Mouse (Mus musculus): ENCODE measurements at regions not wholly inside any gene's neighbourhood (a gene's known extent, or its start where the extent isn't known, plus 50 kb on each side); places are given as distances from the start of the nearest gene placed in this dataset.

DNA sequence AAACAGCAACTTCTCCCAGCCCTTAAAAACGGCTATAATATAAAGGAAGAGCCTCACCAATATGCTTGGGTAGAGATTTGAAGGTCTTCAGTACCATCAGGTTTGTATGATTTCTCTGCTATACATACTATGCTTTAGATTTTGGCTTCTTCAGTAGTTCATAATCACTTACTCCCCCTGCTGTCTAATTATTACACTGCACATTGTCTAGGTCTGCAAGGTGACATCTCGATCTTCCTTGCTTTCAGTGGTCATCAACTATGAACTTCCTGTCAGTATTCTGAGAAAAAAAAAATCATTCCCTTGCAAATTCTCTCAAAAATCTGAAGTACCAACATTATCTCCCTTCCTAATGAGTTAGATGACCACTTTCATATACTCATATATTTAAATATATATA lies 225.4 kb upstream of the Galnt5 start:
- DNase-seq (ENCODE audit: low spot score) = no peak

GRCm38 (mm10) chr2:57776154-57776553 lies 221.5 kb upstream of the Galnt5 start:
- DNase-seq (ENCODE audit: low spot score) = no peak

- no peak for DNase-seq (ENCODE audit: low spot score)
These were observed 216.8 kb upstream of the Galnt5 start for GRCm38 (mm10) chr2:57780836-57781235.

DNA sequence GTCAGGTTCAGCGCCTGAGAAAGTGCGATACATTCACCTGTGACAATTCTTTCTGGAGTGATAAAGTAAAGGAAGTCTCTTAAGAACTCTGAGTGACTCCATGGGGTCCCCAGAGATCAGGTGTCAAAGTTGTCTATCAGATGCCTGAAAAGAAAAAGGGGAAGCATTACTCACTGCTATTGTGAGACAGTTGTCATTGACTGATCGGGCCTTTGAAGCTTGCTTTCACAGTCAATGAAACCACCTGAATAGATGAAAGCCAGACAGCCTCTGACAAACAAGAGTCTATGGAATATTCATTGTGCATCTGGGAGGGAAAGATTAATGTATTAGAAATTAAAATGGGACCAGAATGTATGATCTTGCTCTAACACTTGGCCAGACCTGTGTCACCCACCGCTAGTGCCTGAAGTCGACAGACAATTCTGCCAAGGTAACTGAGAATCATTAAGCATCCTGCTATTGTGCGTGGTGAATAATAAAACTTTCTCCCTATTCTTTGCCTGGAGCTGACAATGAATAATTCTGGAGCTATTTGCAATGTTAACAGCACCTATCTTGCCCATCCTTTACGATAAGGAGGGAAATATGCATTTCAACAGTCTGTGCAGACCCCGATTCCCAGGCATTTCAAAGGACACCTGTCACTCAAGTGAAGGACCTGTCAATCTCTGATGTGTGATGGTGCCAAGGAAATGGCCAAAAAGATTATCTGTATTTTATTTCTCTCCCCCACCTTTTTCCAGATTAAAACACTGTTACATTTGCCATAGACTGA lies 204.0 kb upstream of the Galnt5 start:
- DNase-seq (ENCODE audit: low spot score) = no peak

DNA sequence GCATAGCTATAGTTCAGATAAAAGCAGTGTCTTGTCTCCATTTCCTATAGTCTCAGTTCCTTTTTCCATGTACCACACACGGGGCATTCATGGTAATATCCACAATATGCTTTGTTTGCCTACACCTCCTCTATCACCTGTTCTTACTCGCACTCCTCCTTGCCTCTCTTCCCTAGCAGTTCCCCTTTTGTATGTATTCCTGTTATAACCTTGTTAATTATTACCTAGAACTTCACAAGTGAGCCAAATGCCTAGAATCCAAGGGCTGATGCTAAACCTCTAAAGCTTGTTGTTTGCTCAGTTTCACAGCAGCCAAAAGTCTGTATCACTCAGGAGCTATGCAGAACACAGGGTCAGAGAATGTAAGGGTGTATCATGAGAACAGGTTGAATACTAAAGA lies 198.4 kb upstream of the Galnt5 start:
- DNase-seq (ENCODE audit: low spot score) = no peak

DNA sequence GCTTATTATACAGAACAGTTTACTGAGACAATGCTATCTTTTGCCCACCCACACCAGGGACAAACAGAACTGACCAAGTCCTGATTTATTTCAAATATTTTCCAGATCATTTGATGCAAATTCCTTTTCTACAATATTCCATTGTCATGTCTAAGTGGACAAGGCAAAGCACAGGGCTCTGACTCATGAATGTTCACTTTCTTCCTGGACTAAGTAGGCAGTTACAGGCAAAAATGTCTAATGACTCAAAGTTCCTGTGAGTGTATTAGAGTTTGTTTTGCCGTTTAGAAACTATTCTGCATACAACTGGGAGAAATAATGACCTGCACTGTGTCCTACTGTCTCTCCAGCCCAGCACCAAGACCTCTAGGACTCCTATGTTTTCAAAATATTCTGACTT lies 189.8 kb upstream of the Galnt5 start:
- no peak for DNase-seq (ENCODE audit: low spot score)

DNA sequence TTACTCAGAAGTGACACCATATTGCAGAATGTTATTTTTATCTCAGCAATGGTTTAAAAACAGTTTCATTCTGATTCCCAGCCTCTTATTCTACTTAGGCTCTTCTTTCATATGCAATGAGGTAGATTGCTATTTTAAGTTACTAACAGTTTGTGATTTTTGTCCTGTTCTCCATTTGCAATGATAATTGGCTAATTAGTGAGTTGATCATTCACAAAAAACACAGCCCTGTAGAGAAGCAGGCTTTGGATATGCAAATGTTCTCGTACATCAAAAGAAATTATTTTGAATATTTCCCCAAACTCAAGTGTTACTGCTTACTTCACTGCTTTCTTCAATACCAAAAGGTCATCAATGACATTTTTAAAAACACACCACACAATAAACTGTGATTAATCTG lies 184.7 kb upstream of the Galnt5 start:
- no peak for DNase-seq (ENCODE audit: low spot score)

DNA sequence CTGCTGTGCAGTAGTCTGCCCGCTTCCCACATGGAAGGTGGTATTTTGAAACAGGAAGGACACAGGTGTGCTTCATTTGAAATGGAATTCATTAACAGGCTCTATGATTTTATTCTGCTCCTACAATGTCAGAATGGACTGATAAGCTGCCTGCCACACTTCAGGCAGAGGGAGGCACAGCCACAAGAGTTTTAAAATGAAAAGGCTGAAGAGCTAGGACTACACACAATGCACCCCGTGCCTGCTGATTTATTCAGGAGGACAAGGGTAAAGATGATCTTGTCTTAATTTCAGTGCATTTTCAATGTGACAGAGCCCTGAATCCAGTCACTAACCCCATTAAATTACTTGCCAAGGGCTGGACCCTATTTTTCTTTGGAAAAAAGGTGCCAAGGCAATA lies 177.3 kb upstream of the Galnt5 start:
- no peak for DNase-seq (ENCODE audit: low spot score)

DNA sequence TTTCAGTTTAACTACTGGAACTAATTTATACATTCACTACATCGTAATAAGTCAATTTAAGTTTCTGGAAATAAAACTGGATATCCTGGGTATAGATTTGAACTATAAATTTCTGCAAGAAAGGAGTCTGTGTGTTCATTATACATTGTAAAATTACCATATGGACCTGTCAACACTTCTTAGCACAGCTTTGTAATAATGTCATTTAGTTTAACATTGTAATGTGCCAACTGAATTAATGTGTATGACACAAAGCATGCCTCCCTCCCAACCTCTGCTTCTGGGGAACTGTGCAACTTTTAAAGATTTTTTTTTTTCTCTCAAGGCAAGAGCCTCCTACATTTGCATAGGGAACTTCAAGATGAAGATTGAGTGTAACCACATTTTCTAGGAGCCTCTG lies 176.8 kb upstream of the Galnt5 start:
- DNase-seq (ENCODE audit: low spot score) = no peak

DNA sequence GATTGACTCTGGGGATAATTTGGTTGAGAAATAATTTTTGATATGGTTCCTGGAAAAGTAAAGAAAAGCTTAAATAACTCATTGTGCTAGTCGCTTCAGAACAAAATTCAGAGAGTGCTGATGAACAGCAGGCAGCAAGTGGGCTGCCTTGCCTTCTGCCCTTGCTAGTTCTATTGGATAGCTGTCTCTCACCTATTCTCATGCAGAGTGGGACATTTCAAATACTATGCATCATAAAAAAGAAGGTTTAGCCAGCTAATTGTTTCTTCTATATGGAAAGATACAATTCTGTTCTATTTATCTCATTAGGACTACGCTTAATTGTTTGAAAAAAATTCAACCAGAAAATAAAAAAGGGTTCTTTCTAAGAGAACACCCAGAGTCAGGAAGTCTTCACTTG lies 169.4 kb upstream of the Galnt5 start:
- DNase-seq (ENCODE audit: low spot score) = no peak

GRCm38 (mm10) chr2:57832565-57833355 lies 164.9 kb upstream of the Galnt5 start:
- DNase-seq (ENCODE audit: low spot score) = peak; percentile 77

- no peak for DNase-seq (ENCODE audit: low spot score)
These were observed 152.5 kb upstream of the Galnt5 start for GRCm38 (mm10) chr2:57845135-57845534.

DNA sequence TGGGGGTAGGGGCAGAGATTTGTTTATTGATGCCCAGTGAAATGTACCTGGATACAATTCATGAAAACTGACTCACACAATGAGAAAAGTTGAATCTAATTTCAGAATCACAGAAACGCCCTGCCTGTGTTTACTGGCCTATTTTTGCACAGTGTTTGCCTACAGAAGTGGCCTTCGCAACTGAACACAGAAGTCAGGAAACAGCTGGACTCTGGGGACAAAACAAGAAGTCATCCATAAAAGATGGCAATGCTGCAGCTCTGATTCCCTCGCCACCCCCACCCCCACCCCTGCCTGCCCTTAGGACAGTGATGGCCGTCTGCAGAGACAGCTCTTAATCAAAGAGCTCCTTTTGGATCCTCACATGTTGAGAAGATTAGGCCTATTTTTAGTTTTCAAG lies 150.0 kb upstream of the Galnt5 start:
- DNase-seq (ENCODE audit: low spot score) = no peak

DNA sequence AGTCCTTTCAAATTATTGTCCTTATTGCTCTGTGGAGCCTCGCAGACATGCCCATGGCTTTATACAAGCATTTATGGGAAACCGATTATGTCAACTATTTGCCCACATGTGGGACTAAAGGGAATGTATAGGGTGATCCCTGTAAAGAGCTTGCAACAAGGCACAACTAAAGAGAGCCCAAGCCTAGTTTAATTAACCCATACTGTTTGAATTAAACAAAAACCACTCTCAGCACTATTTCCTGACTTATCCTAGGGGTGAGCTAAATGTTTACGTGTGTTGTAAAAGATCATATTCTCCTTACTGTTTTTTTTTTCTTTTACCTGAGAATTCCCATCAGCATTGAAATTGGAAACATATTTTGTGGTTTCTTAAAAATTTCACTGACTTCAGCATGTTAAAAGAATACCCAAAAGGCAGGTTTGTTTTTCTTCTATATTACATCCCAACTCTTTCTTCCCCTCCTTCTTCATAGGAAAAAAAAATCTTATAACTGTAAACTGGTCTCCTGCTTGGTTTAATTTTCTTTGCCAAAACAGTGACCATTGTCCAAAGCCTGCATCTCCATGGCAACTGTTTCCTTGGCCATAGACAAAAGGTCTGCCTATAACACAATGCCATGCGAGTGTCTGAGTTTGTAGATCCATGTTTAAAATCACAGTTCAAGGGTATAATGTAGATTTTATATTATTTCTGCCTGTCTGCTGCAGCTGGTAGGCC lies 148.2 kb upstream of the Galnt5 start:
- DNase-seq (ENCODE audit: low spot score) = no peak

- no peak for DNase-seq (ENCODE audit: low spot score)
These were observed 147.7 kb upstream of the Galnt5 start for GRCm38 (mm10) chr2:57850058-57850400.

DNA sequence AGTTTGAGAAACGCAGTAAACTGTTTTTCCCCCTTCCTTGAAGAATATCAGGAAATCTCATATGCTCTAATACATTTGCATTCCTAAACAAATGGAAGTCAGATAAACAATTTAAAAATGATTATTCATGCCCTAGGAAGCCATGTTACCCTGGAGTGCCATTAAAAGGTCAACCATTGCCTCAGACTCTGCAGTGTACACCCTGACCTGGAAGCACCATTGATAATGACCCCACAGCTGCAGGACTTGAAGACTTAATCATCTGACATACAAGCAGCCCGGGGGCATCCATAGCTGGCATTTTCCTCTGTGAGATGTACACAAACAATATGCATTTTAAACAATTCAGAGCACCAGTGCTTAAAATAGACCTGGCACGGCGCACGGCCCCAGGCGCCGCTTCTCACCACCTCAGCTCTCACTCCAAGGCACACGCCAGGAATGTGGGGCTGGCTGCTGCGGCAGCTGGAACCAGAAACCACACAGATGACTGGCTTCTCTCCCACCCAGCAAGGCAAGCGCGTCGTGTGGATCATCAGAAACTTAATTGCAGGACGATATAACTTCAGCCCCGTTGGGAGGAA lies 141.1 kb upstream of the Galnt5 start:
- no peak for DNase-seq (ENCODE audit: low spot score)

GRCm38 (mm10) chr2:57865289-57865688 lies 132.4 kb upstream of the Galnt5 start:
- no peak for DNase-seq (ENCODE audit: low spot score)

DNA sequence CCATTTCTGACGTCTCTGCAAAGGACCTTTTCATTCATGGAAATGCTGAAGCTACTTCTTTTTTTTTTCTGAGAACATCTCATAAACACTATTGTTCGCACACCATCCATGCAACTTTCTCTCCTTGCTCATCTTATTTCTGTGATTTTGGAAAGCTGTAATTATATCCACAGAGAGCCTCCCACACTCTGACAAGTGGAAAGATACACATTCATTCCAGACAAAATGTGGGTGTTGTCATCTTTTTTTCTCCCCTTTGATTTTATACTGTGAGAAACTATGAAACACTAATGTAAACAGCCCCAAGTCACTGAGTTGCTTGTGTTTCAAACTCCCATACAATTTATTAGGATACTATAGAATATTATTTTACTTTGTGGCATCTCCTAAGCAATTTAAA lies 129.6 kb upstream of the Galnt5 start:
- DNase-seq (ENCODE audit: low spot score) = no peak

DNA sequence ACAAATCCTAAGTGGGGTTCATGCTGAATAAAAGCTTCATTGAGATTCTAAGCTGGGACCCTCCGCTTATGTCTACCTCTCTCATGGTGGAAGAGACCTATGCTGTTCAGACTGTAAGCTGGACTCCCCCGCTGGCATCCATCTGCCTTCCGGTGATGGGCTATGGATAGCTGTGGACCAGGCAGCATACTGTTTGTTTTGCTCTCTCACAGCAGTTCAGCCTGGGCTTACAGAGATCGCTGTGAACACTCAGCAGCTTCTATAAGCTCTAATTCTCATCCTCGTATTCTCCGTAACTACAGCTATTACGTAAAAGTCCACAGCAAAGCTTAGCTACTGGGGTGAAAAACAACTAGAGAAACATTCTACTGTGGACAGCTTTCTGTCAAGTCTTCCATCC lies 97.5 kb upstream of the Galnt5 start:
- no peak for DNase-seq (ENCODE audit: low spot score)

DNA sequence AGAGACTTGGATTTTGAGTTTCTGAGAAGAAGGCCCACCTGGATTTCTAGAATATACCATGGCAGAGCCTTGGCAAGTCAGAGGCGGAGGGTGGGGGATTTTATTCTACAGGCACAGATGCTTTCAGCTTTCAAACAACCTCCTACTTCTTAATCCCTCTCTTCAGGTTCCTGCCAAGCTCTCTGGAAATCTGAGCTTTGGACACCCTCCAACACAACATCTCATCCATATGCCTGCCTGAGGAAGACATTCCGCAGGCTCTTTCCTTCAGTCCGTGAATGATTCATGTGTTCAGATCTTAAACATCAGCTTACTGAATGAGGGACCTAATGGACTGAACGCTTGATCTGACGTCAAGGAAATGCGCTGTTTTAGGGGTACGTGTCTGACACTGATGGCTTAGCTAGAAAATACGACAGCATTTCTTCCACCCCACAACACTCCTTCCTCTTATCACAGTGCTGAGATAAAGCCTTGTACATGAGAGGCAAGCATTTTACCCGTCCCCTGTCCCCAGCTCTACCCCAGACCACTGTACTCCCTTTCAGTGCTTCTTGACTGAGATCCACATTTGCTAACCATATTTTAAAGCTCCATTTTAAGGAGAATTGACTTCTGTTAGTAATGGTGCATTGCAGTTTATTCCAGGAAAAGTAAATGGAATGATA lies 97.0 kb upstream of the Galnt5 start:
- no peak for DNase-seq (ENCODE audit: low spot score)

- no peak for DNase-seq (ENCODE audit: low spot score)
These were observed 92.5 kb upstream of the Galnt5 start for GRCm38 (mm10) chr2:57905184-57905583.

DNA sequence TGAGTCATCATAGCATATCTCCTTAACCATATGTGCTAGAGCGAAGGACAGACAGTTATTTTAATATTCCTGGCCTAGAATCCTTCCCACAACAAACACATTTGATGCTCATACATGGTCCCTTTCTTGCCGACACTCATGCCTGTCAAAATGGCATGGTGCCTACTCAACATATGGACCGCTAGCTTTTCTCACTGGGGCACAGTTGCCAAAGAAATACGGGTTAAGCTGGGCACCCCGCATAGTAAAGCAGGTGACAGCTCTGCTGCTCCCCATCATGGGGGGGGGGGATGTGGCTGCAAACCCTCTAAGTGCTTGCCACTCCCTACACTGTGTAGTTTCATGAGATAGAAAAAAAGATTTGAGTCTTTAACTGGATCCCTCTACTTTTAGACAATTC lies 90.7 kb upstream of the Galnt5 start:
- no peak for DNase-seq (ENCODE audit: low spot score)

Measured in testis, postnatal 10 days (tissue).